Mouse (Mus musculus): ENCODE data around the gene Smim6. TPM values are rescaled to one million over a fixed set of nuclear protein-coding genes. Genes with fewer than 3 reads are reported as not detected.

Smim6 gene
- polyA plus RNA-seq (2016; fragmentation: Nextera tagmentation; extraction: Ambion mirVana): 0.83 and 1.0 TPM in 2 replicates

DNA sequence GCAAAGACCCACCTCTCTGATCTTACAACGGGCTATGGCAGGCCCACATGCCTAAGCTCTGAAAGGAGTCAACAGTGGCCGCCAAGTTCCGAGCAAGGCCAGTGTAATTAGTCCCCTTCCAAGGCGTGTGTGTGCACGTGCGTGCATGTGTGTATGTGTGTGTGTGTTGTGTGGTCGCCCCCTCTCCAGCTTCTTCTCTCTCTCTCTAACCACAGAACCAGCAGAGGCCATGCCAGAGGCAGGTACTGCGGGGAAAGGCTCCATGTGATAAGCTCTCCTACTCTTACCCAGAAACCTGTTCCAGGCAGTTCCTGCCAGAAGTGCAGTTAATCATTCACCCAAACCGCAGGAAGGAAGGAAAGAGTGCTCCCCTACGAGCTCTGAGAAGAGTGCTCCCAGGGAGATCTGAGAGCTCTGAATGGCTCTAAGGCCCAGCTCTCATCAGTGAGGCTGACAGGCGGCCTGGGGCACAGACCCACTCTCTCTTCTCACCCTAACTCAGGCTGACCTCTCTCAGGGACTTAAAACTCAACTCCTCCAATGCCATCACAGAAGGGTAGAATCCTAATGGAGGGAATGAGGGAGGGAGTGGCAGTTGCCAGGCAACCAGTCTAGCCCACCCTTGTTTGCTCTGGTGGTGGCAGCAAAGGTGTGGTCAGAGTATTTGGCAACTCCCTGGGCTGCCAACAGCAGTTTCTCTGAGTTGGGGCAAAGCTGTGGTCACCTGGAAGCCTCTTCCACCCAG lies at the start of gene Smim6:
Gene Smim6, plus strand, starts transcription at position 386 of the 745 bp plus-strand sequence.
- H3K4me3 ChIP-seq: no peak within 1 kb of the TSS
- H3K9ac ChIP-seq: no peak within 1 kb of the TSS
- peaks cover 56% of the 10 kb centered on the region for H3K36me3 ChIP-seq
- no peak within 1 kb of the TSS for H3K4me2 ChIP-seq (replicated peaks)
- no peak within 1 kb of the TSS for H3K27ac ChIP-seq
- H3K9me3 ChIP-seq: no peaks in the 10 kb centered on the region
- no peaks in the 10 kb centered on the region for H3K27me3 ChIP-seq (replicated peaks)
- 77% methylated on average over 11 of the region's 11 CpGs for WGBS
- no peak for ATAC-seq (ENCODE audit: low FRiP score, low read depth)
- H3K4me1 ChIP-seq: no peaks in the 10 kb centered on the region

DNA sequence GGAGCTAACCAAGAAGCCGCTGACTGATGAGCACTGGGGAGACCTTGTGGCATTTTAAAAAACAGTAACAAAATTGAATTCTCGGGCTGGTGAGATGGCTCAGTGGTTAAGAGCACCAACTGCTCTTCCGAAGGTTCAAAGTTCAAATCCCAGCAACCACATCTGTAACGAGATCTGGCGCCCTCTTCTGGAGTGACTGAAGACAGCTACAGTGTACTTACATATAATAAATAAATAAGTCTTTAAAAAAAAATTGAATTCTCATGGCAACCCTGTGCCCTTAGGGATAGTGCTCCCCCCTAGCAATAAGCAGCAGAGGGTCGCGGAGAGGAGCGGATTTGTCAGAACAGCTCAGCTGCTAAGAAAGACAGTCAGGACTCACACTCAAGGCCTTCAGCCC lies 47.9 kb upstream of the Smim6 start:
- ATAC-seq (ENCODE audit: low FRiP score, low read depth): no peak
- H3K27ac ChIP-seq: no peak overlapping the region
- H3K4me3 ChIP-seq: no peak overlapping the region
- no peak overlapping the region for H3K4me2 ChIP-seq (replicated peaks)
- H3K9me3 ChIP-seq: no peaks in the 10 kb centered on the region
- H3K4me1 ChIP-seq: peaks cover 6% of the 10 kb centered on the region
- no peak overlapping the region for H3K9ac ChIP-seq
- 85% methylated on average over 8 of the region's 8 CpGs for WGBS
- H3K36me3 ChIP-seq: no peaks in the 10 kb centered on the region
- H3K27me3 ChIP-seq (replicated peaks): peaks cover 27% of the 10 kb centered on the region

DNA sequence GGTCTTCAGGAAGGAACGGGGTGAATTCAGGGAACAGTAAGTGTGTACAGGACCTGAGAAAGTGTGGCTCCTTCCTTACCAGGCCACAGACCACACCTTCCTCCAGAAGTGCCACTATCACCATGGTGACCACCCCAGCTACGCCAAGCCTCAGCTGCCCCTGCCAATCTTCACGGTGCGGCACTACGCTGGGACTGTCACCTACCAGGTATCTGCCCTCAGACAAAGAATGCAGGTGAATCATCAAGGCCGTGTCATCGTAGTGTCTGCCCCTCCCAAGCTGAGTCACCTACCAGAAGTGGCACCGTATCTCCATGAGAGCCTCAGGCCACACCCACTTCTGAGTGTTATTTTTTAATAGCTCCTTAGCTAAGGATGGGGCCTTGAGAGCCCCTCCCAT lies 42.4 kb upstream of the Smim6 start:
- no peaks in the 10 kb centered on the region for H3K36me3 ChIP-seq
- no peak for ATAC-seq (ENCODE audit: low FRiP score, low read depth)
- no peak overlapping the region for H3K27ac ChIP-seq
- H3K4me2 ChIP-seq (replicated peaks): no peak overlapping the region
- H3K9ac ChIP-seq: no peak overlapping the region
- no peaks in the 10 kb centered on the region for H3K9me3 ChIP-seq
- WGBS: 93% methylated on average over 8 of the region's 8 CpGs
- no peaks in the 10 kb centered on the region for H3K4me1 ChIP-seq
- H3K4me3 ChIP-seq: no peak overlapping the region
- no peaks in the 10 kb centered on the region for H3K27me3 ChIP-seq (replicated peaks)

DNA sequence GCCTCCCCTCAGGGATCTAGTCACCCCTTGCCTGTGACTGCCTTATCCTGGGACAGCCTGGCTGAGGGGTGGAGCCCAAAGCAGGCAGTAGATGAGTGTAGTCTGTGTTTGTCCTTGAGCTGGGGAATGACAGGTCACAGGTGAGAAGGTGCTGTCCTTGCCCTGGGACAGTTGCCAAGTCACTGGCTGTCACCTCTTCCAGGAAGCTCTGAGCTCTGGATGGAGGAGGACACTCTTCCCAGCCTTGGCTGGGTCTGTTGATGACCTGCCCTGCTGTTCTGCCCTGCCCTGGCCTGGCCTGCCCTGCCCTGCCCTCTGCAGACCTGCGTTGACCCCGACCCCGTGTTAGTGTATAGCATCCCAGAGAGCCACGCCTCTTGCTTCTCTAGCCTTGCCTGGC lies 39.4 kb upstream of the Smim6 start:
- H3K4me2 ChIP-seq (replicated peaks): no peak overlapping the region

DNA sequence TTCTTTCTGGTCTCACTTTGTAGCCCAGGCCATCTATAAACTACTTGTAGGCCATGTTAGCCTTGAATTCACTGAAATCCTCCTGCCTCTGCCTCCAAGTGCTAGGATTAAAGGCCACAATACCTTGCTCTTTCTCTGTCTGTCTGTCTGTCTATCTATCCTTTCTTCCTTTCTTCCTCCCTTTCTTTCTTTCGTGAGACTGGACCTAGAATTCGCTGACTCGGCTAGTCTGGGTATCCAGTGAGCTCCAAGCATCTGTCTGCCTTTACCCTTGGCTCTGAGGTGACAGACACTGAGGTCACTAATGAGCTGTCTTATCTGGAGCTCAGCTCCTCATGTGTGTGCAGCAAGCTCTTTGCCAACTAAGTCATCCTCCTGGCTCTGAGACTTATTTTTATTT lies 35.9 kb upstream of the Smim6 start:
- WGBS: 92% methylated on average over 3 of the region's 3 CpGs
- no peak overlapping the region for H3K4me3 ChIP-seq
- H3K27me3 ChIP-seq (replicated peaks): no peaks in the 10 kb centered on the region
- H3K9ac ChIP-seq: no peak overlapping the region
- no peak overlapping the region for H3K27ac ChIP-seq
- no peaks in the 10 kb centered on the region for H3K36me3 ChIP-seq
- no peak overlapping the region for H3K4me2 ChIP-seq (replicated peaks)
- no peaks in the 10 kb centered on the region for H3K4me1 ChIP-seq
- no peak for ATAC-seq (ENCODE audit: low FRiP score, low read depth)
- H3K9me3 ChIP-seq: no peaks in the 10 kb centered on the region

More for the DNA sequence above, 39.4 kb upstream of the Smim6 start:
- H3K9me3 ChIP-seq: no peaks in the 10 kb centered on the region
- WGBS: 70% methylated on average over 4 of the region's 4 CpGs
- no peak for ATAC-seq (ENCODE audit: low FRiP score, low read depth)
- H3K27me3 ChIP-seq (replicated peaks): no peaks in the 10 kb centered on the region
- no peak overlapping the region for H3K9ac ChIP-seq
- H3K27ac ChIP-seq: no peak overlapping the region
- H3K4me3 ChIP-seq: no peak overlapping the region
- H3K36me3 ChIP-seq: no peaks in the 10 kb centered on the region
- H3K4me1 ChIP-seq: no peaks in the 10 kb centered on the region

DNA sequence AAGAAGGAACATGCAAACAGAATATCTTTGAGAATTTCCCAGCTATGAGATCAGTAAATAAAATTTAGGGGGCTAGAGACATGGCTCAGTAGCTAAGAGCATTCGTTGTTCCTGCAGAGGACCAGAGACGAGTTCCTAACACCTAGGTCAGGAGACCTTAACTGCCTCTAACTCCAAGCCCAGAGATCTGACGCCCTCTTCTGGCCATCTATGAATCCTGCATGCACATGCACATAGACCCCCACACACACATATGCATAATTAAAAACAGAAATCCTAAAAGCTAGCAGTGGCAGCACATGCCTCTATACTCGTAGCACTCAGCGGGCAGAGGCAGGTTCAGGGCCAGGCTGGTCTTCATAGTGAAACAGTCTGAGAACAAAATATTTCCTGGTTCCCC lies 35.4 kb upstream of the Smim6 start:
- Histone ChIP-seq H3K4me2 (replicated peaks) (no peak overlapping the region), H3K27ac (no peak overlapping the region), H3K4me3 (no peak overlapping the region), H3K4me1 (no peaks in the 10 kb centered on the region), H3K36me3 (no peaks in the 10 kb centered on the region), H3K9ac (no peak overlapping the region), H3K27me3 (replicated peaks) (no peaks in the 10 kb centered on the region), H3K9me3 (no peaks in the 10 kb centered on the region)
- ATAC-seq (ENCODE audit: low FRiP score, low read depth): no peak
- WGBS: 84% methylated on average over 5 of the region's 5 CpGs

DNA sequence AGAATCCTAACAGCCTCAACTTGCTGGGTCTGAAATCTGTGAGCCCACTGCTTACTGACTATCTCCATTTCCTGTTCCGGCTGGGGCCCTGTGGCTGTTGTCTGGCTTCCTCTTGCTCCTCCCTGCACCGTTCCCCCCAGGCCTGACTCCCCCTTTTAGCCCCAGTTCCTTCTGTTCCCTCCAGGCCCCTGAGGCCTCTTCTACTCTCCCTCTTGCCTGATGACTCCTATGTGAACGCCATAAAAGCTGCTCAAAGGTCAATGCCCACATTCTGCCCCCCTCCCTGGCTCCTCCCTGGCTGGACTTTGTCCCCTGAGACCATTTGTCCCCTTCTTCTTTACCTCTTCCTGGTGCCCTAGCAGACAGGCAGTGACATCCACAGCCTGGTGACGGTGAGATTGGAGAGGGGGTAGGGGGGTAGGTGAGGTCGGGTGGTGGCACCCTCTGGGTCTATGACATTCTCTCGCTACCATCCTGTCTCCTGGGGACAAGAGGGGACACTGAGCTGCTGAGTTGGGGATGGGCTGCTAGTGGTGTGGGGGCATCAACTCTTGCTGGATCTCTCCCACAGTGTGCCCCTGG lies 34.6 kb upstream of the Smim6 start:
- no peaks in the 10 kb centered on the region for H3K9me3 ChIP-seq
- H3K9ac ChIP-seq: no peak overlapping the region

DNA sequence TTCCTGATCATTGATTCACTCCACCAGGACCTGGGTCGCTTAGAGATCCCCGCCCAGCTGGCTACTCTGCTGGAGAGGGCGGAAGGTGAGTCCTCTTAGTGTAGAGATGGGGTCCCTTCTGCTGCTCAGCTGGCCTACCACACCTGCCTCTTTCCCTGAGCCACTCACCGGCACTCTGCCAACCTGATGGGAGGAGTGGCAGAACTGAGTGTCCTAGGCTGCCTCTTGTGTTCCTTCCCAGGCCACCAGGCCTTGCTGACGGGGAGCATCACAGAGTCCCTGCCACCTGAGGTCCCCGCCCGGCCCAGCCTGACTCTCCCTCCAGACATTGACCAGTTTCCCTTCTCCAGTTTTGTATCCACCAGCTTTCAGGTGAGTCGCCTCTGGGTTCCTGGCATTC lies 33.7 kb upstream of the Smim6 start:
- Histone ChIP-seq H3K9ac (no peak overlapping the region), H3K4me1 (no peaks in the 10 kb centered on the region), H3K4me3 (no peak overlapping the region), H3K9me3 (no peaks in the 10 kb centered on the region), H3K27me3 (replicated peaks) (peaks cover 8% of the 10 kb centered on the region; the same call in 1 of the 2 replicates), H3K4me2 (replicated peaks) (no peak overlapping the region), H3K36me3 (no peaks in the 10 kb centered on the region), H3K27ac (no peak overlapping the region)
- ATAC-seq (ENCODE audit: low FRiP score, low read depth): no peak
- WGBS: 87% methylated on average over 8 of the region's 8 CpGs

More for the DNA sequence above, 34.6 kb upstream of the Smim6 start:
- Histone ChIP-seq H3K4me3 (no peak overlapping the region), H3K36me3 (no peaks in the 10 kb centered on the region), H3K27me3 (replicated peaks) (no peaks in the 10 kb centered on the region), H3K27ac (no peak overlapping the region), H3K4me2 (replicated peaks) (no peak overlapping the region), H3K4me1 (no peaks in the 10 kb centered on the region)
- WGBS: 59% methylated on average over 6 of the region's 6 CpGs
- no peak for ATAC-seq (ENCODE audit: low FRiP score, low read depth)

DNA sequence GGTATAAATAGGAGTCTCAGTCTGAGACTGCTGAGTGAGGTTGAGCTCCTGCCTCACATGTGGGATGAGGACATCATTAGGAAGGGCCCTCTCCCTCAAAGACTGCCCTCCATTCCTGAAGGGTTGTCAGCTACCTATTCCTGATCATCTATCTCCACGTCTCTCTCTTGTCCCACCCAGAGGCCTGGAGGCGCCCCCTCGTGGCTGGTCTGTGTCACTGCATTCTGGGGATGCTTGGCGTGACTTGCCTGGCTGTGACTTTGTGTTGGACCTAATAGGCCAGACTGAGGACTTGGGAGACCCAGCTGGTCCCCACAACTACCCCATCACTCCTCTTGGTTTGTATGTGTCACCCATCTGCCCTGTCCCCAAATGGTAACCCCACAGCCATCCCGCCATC lies 30.8 kb upstream of the Smim6 start:
- no peak overlapping the region for H3K4me3 ChIP-seq
- H3K27ac ChIP-seq: no peak overlapping the region
- no peak overlapping the region for H3K4me2 ChIP-seq (replicated peaks)
- H3K9me3 ChIP-seq: no peaks in the 10 kb centered on the region
- peaks cover 22% of the 10 kb centered on the region for H3K27me3 ChIP-seq (replicated peaks)
- H3K36me3 ChIP-seq: no peaks in the 10 kb centered on the region
- WGBS: 22% methylated on average over 5 of the region's 5 CpGs
- no peaks in the 10 kb centered on the region for H3K4me1 ChIP-seq
- H3K9ac ChIP-seq: no peak overlapping the region
- ATAC-seq (ENCODE audit: low FRiP score, low read depth): no peak

DNA sequence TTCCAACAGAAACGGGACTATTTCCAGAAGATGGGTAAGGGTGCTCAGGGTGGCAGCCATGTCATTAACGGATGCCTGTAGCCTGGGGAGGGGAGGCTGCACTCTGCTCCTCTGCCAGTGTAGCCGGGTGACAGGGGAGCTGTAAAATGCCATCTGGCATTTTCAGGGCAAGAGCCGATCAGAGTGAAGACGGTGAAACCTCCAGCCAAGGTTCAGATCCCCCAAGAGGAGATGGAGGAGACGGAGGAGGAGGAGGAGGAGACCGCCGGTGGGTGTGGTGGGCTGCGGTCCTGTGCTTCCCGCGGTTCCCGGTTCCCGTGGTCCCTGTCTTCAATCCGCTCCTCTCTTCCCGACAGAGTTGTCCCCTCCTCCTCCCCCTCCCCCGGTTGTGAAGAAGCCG lies 28.6 kb upstream of the Smim6 start:
- Histone ChIP-seq H3K4me2 (replicated peaks) (peak overlapping the region; percentile 19; the same call in 1 of the 2 replicates), H3K9me3 (no peaks in the 10 kb centered on the region), H3K36me3 (no peaks in the 10 kb centered on the region)

DNA sequence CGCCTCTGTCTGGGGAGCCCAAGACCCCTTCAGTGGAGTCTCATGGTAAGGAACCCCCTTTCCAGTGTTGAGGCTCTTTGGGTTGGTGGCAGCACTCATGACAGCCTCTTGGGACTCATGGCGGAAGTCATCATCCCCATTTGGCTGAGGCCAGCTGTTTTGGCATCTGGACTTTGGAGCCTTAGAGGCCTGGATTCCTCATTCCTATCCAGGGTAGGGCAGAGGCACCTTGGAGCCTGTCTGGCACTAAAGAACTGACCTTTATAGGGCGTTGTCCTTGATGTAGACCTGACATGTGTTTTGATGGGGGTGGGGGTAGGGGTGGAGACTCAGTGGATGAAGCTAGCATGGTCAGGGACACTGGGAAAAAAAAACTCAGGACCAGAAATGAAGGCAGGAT lies 27.5 kb upstream of the Smim6 start:
- no peak overlapping the region for H3K9ac ChIP-seq
- WGBS: 87% methylated on average over 3 of the region's 3 CpGs
- no peaks in the 10 kb centered on the region for H3K36me3 ChIP-seq
- no peaks in the 10 kb centered on the region for H3K9me3 ChIP-seq
- H3K4me3 ChIP-seq: no peak overlapping the region
- no peak for ATAC-seq (ENCODE audit: low FRiP score, low read depth)
- peaks cover 23% of the 10 kb centered on the region for H3K27me3 ChIP-seq (replicated peaks)
- H3K4me2 ChIP-seq (replicated peaks): no peak overlapping the region
- no peaks in the 10 kb centered on the region for H3K4me1 ChIP-seq
- no peak overlapping the region for H3K27ac ChIP-seq

More for the DNA sequence above, 28.6 kb upstream of the Smim6 start:
- no peak overlapping the region for H3K4me3 ChIP-seq
- H3K27me3 ChIP-seq (replicated peaks): peaks cover 23% of the 10 kb centered on the region
- H3K27ac ChIP-seq: no peak overlapping the region
- H3K9ac ChIP-seq: no peak overlapping the region; the same call in 1 of the 2 replicates
- 21% methylated on average over 17 of the region's 17 CpGs for WGBS
- H3K4me1 ChIP-seq: no peaks in the 10 kb centered on the region
- no peak for ATAC-seq (ENCODE audit: low FRiP score, low read depth)

DNA sequence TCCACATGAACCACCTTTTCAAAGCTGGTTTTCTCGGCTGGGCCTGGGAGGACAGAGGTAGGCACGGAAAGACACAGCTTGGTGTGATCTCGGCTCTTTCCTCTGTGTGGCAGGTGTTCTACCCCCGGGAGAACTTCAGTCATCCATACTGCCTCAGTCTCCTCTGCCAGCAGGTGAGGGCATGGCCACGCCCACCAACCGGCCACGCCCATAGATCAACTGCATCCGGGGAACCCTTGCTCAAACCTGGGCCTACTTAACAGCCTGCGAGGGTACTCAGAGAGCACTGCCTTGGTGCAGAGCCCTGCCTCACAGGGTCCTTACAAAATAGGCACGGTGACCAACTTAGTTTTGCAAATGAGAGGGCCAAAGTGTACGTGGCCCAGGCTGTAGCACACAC lies 26.5 kb upstream of the Smim6 start:
- Histone ChIP-seq H3K4me1 (no peaks in the 10 kb centered on the region), H3K4me2 (replicated peaks) (no peak overlapping the region), H3K4me3 (no peak overlapping the region), H3K9me3 (no peaks in the 10 kb centered on the region), H3K9ac (no peak overlapping the region), H3K36me3 (no peaks in the 10 kb centered on the region), H3K27me3 (replicated peaks) (peaks cover 23% of the 10 kb centered on the region), H3K27ac (no peak overlapping the region)
- no peak for ATAC-seq (ENCODE audit: low FRiP score, low read depth)
- 73% methylated on average over 11 of the region's 11 CpGs for WGBS

DNA sequence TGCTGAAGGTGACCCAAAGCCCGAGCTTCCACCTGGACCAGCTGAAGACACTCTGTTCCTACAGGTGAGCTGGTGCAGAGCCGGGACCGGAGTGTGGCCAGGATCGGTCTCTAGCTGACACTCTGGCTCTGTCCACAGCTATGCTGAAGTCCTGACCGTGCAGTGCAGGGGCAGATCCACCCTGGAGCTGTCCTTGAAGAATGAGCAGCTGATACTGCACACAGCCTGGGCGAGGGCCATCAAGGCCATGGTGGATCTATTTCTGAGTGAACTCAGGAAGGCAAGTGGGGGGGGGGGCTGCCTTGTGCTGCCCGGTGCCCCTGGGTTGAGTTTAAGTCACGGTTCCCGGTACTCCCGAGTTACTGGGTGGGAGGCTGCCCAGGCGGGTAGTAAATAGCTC lies 25.4 kb upstream of the Smim6 start:
- no peak for ATAC-seq (ENCODE audit: low FRiP score, low read depth)
- Histone ChIP-seq H3K9ac (no peak overlapping the region), H3K4me3 (no peak overlapping the region), H3K27me3 (replicated peaks) (peaks cover 23% of the 10 kb centered on the region), H3K36me3 (no peaks in the 10 kb centered on the region), H3K4me1 (no peaks in the 10 kb centered on the region), H3K27ac (no peak overlapping the region), H3K4me2 (replicated peaks) (no peak overlapping the region), H3K9me3 (no peaks in the 10 kb centered on the region)
- WGBS: 91% methylated on average over 11 of the region's 11 CpGs

Data from neural tube, embryonic 12.5 days (tissue).